Mouse (Mus musculus) lung, postnatal 0 days (tissue): ENCODE measurements around the gene Rap1gds1. TPM values are rescaled to one million over a fixed set of nuclear protein-coding genes. Genes with fewer than 3 reads are reported as not detected.
A peak's percentile ranks its signal among the peaks of the same experiment; 100 is the strongest.

Source experiments
- ATAC-seq: fragments of 200-750 bp; cut with Nextera tagmentation; 2 replicates; pipeline ENCODE4 v1.8.0; 2017; ENCODE audit warnings: moderate library complexity
- DNase-seq: peaks from one replicate; pipeline ENCODE4 v3.0.0-alpha.2; 2016; ENCODE audit warnings: low spot score
- H3K27ac ChIP-seq: fragments of 300-500 bp; sonication (generic); 2 replicates; pipeline ENCODE4 v1.5.1; 2014; ENCODE audit warnings: antibody characterized with exemption, mild to moderate bottlenecking, low read length, mixed read lengths
- H3K27me3 ChIP-seq: fragments of 300-500 bp; sonication (generic); replicated peaks from 2 replicates; pipeline ENCODE4 v1.6.1; 2014; ENCODE audit warnings: low read length, mixed read lengths; ENCODE audit not compliant: insufficient read depth
- H3K36me3 ChIP-seq: fragments of 300-500 bp; sonication (generic); 2 replicates; pipeline ENCODE4 v1.6.1; 2014; ENCODE audit warnings: low read length, mixed read lengths; ENCODE audit not compliant: insufficient read depth
- H3K4me1 ChIP-seq: fragments of 300-500 bp; sonication (generic); 2 replicates; pipeline ENCODE4 v1.6.1; 2014; ENCODE audit warnings: antibody characterized with exemption, low read depth, low read length, mixed read lengths; ENCODE audit not compliant: insufficient read depth
- H3K4me2 ChIP-seq: fragments of 300-500 bp; sonication (generic); replicated peaks from 2 replicates; pipeline ENCODE4 v1.6.1; 2014; ENCODE audit warnings: low read depth, mild to moderate bottlenecking, low read length, moderate library complexity, mixed read lengths
- H3K4me3 ChIP-seq: fragments of 300-500 bp; sonication (generic); 2 replicates; pipeline ENCODE4 v1.5.1; 2014; ENCODE audit warnings: low read depth, low read length
- H3K9ac ChIP-seq: fragments of 300-500 bp; sonication (generic); replicated peaks from 2 replicates; pipeline ENCODE4 v1.6.1; 2014; ENCODE audit warnings: low read depth, mild to moderate bottlenecking
- H3K9me3 ChIP-seq: fragments of 300-500 bp; sonication (generic); 2 replicates; pipeline ENCODE4 v1.6.1; 2016; ENCODE audit warnings: low read length, mixed read lengths
- CTCF ChIP-seq: IDR thresholded peaks from 2 replicates; pipeline ENCODE4 v1.5.1; 2016; ENCODE audit warnings: antibody characterized with exemption, mild to moderate bottlenecking
- EP300 ChIP-seq: IDR thresholded peaks from 2 replicates; pipeline ENCODE4 v1.6.1; 2016; ENCODE audit warnings: antibody characterized with exemption, mild to moderate bottlenecking, control low read depth
- WGBS: fragments of 180-500 bp; shearing (Covaris S2); extraction: QIAGEN DNeasy Blood & Tissue Kit; methylation state at CpG from one replicate; pipeline ENCODE4 v1.1.7; 2014; 5-methylcytosine and 5-hydroxymethylcytosine counted together
- polyA plus RNA-seq: library from polyadenylated mRNA; unstranded; fragments of >200 nt; fragmentation: Nextera tagmentation; extraction: Ambion mirVana; gene quantifications from 2 replicates; pipeline ENCODE4 v1.2.1, GENCODE M21; 2015

Gene Rap1gds1
- polyA plus RNA-seq, 1 experiment from 2014 or later, result 31.4 TPM

DNA sequence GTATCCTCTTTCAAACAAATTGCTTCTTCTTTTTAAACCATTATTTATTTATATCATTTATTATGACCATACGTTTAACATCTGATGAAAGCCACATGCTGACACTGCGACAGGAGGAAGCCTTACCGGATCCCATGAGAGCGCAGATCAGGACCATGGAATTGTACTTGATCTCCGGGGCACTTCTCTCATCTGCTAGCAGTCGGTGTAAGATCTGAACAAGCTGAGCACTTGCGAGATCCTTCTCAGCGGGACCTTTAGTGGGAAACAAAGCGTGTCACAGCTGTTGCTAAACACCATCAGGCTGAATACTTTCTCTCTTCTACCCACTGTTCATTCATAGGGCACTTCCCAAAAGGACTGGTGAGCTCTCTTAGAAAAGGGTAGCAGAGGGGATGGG lies 133.4 kb downstream of the Rap1gds1 start:
- H3K27ac ChIP-seq, result no peak overlapping the region
- no peak overlapping the region for H3K9ac ChIP-seq
- DNase-seq (no peak), ATAC-seq (no peak)
- no peak for TF ChIP-seq EP300
- H3K4me2 ChIP-seq, result no peak overlapping the region
- WGBS, result 70% methylated on average over 9 of the region's 9 CpGs
- H3K4me3 ChIP-seq, result no peak overlapping the region
- no peaks in the 10 kb centered on the region for H3K27me3 ChIP-seq
- no peaks in the 10 kb centered on the region for H3K9me3 ChIP-seq
- H3K36me3 ChIP-seq, result peaks cover 30% of the 10 kb centered on the region
- H3K4me1 ChIP-seq, result no peaks in the 10 kb centered on the region

DNA sequence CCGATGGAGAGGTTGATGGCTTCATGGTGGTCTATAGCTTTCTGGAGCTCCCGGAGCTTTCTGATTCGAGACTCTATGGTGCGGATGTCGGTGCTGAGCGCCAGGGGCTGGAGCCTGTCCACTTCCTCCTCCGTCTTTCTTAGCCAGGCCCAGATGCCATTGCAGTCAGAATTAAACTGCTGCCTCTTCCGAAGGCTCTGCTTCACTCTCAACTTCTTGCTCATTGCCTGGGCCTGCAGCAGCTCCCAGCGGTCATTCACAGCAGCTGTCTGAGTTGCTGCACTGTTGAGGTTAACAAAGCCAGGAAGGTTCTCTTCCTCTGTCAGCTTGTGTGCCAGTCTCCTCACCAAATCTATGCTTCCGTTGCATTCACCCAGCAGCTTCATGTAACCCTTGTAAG lies 137.8 kb downstream of the Rap1gds1 start:
- Histone ChIP-seq H3K9ac (no peak overlapping the region), H3K4me1 (no peaks in the 10 kb centered on the region), H3K27me3 (no peaks in the 10 kb centered on the region), H3K27ac (no peak overlapping the region), H3K4me3 (no peak overlapping the region), H3K4me2 (no peak overlapping the region), H3K9me3 (no peaks in the 10 kb centered on the region), H3K36me3 (peaks cover 16% of the 10 kb centered on the region; the same call in 1 of the 2 replicates)
- DNase-seq, result no peak
- ATAC-seq, result no peak
- TF ChIP-seq CTCF (no peak), EP300 (no peak)
- 92% methylated on average over 10 of the region's 10 CpGs for WGBS

DNA sequence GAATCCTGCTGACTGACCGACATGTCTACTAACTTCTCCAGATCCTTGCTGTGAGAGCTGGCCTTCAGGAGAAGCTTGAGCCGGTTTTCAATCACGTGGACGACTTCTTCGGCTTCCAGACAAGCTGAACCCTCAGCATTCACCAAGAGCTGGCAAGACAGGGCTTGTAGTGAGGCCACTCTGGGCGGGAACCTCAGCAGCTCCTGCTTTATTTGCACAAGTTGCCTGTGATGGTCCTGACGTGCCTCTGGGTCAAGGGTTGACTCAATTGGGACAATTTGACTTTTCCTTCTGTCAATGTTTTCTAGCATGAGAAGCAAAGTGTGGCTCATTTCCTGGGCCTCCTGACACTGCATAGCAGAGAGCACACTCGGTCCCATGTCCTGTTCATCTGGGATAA lies 138.2 kb downstream of the Rap1gds1 start:
- 71% methylated on average over 8 of the region's 8 CpGs for WGBS
- ATAC-seq (no peak), DNase-seq (no peak)
- H3K9ac ChIP-seq, result no peak overlapping the region
- no peaks in the 10 kb centered on the region for H3K9me3 ChIP-seq
- H3K27me3 ChIP-seq, result no peaks in the 10 kb centered on the region
- TF ChIP-seq EP300, result no peak
- no peak for TF ChIP-seq CTCF
- H3K4me3 ChIP-seq, result no peak overlapping the region
- no peaks in the 10 kb centered on the region for H3K4me1 ChIP-seq
- H3K4me2 ChIP-seq, result no peak overlapping the region
- H3K36me3 ChIP-seq, result peaks cover 16% of the 10 kb centered on the region; the same call in 1 of the 2 replicates
- H3K27ac ChIP-seq, result no peak overlapping the region

DNA sequence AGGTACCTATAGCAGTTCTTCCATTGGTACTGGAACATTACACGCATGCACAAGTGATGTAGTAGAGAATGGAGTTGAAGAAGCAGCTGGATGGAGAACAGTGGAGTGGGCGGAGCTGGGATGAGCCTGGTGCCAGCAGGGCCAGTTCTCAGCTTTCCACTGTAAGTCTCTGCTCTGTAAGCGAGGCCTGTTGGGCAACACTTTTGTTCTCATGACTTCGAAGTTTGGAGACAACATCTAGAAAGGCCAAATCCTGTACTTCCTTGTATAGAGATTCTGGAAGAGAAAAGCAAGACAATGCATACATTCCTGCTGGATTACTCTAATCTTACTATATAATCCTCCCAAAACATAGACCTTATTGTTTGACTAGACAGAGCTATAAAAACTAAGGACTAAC lies 147.6 kb downstream of the Rap1gds1 start:
- H3K36me3 ChIP-seq, result 0 out of 2 replicates have a peak, but pooled peaks cover 10% of the 10 kb centered on the region
- H3K4me3 ChIP-seq, result no peak overlapping the region
- H3K4me2 ChIP-seq, result no peak overlapping the region
- ATAC-seq (no peak), DNase-seq (no peak)
- no peaks in the 10 kb centered on the region for H3K4me1 ChIP-seq
- H3K27ac ChIP-seq, result no peak overlapping the region
- no peaks in the 10 kb centered on the region for H3K9me3 ChIP-seq
- no peak overlapping the region for H3K9ac ChIP-seq
- 94% methylated on average over 4 of the region's 4 CpGs for WGBS
- no peak for TF ChIP-seq EP300
- no peak for TF ChIP-seq CTCF
- H3K27me3 ChIP-seq, result no peaks in the 10 kb centered on the region

DNA sequence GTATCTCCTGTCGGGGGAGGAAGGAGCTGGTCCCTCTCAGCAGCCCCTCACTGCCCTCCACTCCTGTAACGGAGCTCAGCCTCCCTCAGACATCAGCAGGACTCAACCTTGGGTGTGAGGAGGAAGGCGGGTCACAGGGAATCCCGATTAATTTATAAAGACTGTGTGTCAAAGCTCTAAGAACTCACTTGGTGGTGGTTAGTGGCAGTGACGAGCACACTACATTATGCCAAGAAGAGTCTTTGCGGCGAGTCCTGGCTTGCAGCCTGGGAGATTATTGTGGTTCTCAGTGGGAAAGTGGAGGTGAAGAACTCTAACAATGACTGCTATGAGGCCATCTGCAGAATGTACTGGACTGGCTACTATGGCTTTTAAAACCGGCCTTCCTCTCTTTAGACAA lies 148.8 kb downstream of the Rap1gds1 start:
- no peak for ATAC-seq
- H3K4me2 ChIP-seq, result no peak overlapping the region

DNA sequence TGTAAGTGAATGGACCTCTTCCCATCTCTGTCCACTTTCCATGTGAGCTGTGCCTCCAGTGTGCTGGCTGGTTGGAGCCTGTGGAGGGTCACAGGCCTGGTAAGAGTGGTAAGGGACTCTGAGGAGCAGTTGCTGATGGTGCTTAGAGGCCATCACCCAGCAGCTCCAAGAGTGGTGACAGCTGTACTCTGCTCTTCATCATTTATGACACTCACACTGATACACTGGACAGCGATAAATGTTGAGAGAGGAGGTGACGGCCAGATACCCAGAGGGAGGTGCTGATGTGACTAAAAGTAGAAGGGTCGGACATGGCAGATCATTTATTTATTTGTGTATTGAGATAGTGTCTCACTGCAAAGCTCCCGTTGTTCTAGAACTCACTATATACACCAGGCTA lies 156.8 kb downstream of the Rap1gds1 start:
- Histone ChIP-seq H3K4me1 (no peaks in the 10 kb centered on the region), H3K9ac (no peak overlapping the region), H3K4me3 (no peak overlapping the region), H3K36me3 (no peaks in the 10 kb centered on the region), H3K4me2 (no peak overlapping the region), H3K27me3 (no peaks in the 10 kb centered on the region), H3K9me3 (no peaks in the 10 kb centered on the region), H3K27ac (no peak overlapping the region)
- ATAC-seq, result no peak
- no peak for DNase-seq
- 53% methylated on average over 4 of the region's 4 CpGs for WGBS
- TF ChIP-seq EP300 (no peak), CTCF (no peak)

More for the DNA sequence above, 148.8 kb downstream of the Rap1gds1 start:
- 90% methylated on average over 8 of the region's 8 CpGs for WGBS
- Histone ChIP-seq H3K9me3 (no peaks in the 10 kb centered on the region), H3K27me3 (no peaks in the 10 kb centered on the region), H3K4me1 (no peaks in the 10 kb centered on the region), H3K36me3 (0 out of 2 replicates have a peak, but pooled peaks cover 10% of the 10 kb centered on the region), H3K4me3 (no peak overlapping the region), H3K9ac (no peak overlapping the region), H3K27ac (no peak overlapping the region)
- TF ChIP-seq CTCF, result no peak
- TF ChIP-seq EP300, result no peak
- no peak for DNase-seq

DNA sequence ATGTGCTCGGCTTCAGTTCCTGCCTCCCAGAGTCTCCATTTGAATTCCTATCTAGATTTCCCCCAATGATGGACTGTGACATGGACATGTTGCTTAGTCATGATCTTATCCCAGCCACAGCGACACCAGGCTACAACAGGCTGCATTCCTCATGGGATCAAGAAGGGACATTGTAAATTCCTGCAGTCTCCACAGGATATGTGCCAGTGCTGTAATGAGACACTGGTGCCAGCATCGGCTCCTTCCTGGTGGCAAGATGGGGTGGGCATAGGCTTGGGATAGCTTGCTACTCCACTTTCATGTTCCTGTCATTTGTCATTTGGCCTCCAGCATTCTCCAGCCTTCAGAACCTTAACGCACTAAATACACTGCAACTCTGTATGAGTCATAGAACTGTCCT lies 158.0 kb downstream of the Rap1gds1 start:
- Histone ChIP-seq H3K36me3 (no peaks in the 10 kb centered on the region), H3K4me2 (no peak overlapping the region), H3K4me1 (no peaks in the 10 kb centered on the region), H3K27me3 (no peaks in the 10 kb centered on the region), H3K4me3 (no peak overlapping the region), H3K27ac (no peak overlapping the region), H3K9ac (no peak overlapping the region), H3K9me3 (no peaks in the 10 kb centered on the region)
- DNase-seq (peak; percentile 14), ATAC-seq (peak; percentile 21)
- WGBS, result 62% methylated on average over 4 of the region's 4 CpGs
- TF ChIP-seq CTCF (no peak), EP300 (no peak)
